Mouse (Mus musculus): ENCODE measurements around the gene Stat5a.

GRCm38 (mm10) chr11:100863141-100863540 is 4.0 kb downstream of the Stat5a start:
- TF ChIP-seq CTCF (IDR thresholded peaks at IDR 0.05; ENCODE audit: borderline replicate concordance, control insufficient read depth, extremely low read depth, insufficient read depth, low read length, poor library complexity) (no peak), POLR2A (IDR thresholded peaks at IDR 0.05; ENCODE audit: control insufficient read depth, extremely low read depth, insufficient read depth, low read length, poor library complexity) (no peak)
